Mouse (Mus musculus): ENCODE data around the gene Atg4a-ps. TPM values are rescaled to one million over a fixed set of nuclear protein-coding genes. Genes with fewer than 3 reads are reported as not detected.

Atg4a-ps gene
- polyA plus RNA-seq, 1 experiment from 2014 or later, result not detected

- Histone ChIP-seq H3K36me3 (ENCODE audit: control insufficient read depth, insufficient read depth, low read length) (no peaks in the 10 kb centered on the region), H3K27ac (ENCODE audit: low read length) (no peak overlapping the region), H3K4me1 (ENCODE audit: control insufficient read depth, insufficient read depth, low read length) (0 out of 2 replicates have a peak, but pooled peaks cover 4% of the 10 kb centered on the region), H3K9ac (replicated peaks; ENCODE audit: low read depth, low read length) (no peak overlapping the region), H3K9me3 (ENCODE audit: control insufficient read depth, low read depth, low read length) (no peaks in the 10 kb centered on the region; the same call in 1 of the 2 replicates), H3K4me3 (ENCODE audit: low read depth, low read length) (no peak overlapping the region), H3K4me2 (replicated peaks; ENCODE audit: low read depth, low read length) (no peak overlapping the region), H3K27me3 (ENCODE audit: control insufficient read depth, insufficient read depth, low read length) (no peaks in the 10 kb centered on the region)
- WGBS, result 88% methylated on average over 10 of the region's 10 CpGs
- ATAC-seq (ENCODE audit: insufficient number of reproducible peaks, insufficient read depth, low FRiP score, low read depth), result no peak
These were observed 21.9 kb downstream of the Atg4a-ps start for GRCm38 (mm10) chr3:103623893-103624470.

GRCm38 (mm10) chr3:103620101-103620500 is 25.8 kb downstream of the Atg4a-ps start:
- Histone ChIP-seq H3K4me2 (replicated peaks; ENCODE audit: low read depth, low read length) (no peak overlapping the region), H3K36me3 (ENCODE audit: control insufficient read depth, insufficient read depth, low read length) (no peaks in the 10 kb centered on the region), H3K27ac (ENCODE audit: low read length) (no peak overlapping the region), H3K4me3 (ENCODE audit: low read depth, low read length) (no peak overlapping the region), H3K4me1 (ENCODE audit: control insufficient read depth, insufficient read depth, low read length) (0 out of 2 replicates have a peak, but pooled peaks cover 4% of the 10 kb centered on the region), H3K27me3 (ENCODE audit: control insufficient read depth, insufficient read depth, low read length) (no peaks in the 10 kb centered on the region), H3K9me3 (ENCODE audit: control insufficient read depth, low read depth, low read length) (no peaks in the 10 kb centered on the region), H3K9ac (replicated peaks; ENCODE audit: low read depth, low read length) (no peak overlapping the region)
- no peak for ATAC-seq (ENCODE audit: insufficient number of reproducible peaks, insufficient read depth, low FRiP score, low read depth)
- 72% methylated on average over 11 of the region's 11 CpGs for WGBS

DNA sequence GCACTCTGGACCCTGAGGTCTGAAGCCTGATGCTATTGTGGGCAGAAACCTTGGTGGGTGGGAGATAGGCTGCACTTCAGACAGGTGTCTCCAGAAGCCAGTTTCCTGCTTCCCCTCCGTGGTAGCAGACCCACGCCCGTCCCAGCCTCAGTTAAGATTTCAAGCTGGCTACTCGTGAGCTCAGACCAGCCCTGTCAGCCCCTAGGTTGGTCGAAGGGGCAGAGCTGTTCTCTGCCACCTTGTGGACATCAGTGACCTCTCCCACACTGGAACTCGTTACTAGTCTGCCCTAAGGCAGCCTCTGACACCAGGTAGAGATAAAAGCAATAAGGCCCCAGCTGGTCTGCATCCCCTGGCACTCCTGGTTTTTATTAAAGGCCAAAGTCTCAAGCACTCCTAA is 28.9 kb downstream of the Atg4a-ps start:
- ATAC-seq (ENCODE audit: insufficient number of reproducible peaks, insufficient read depth, low FRiP score, low read depth), result no peak
- Histone ChIP-seq H3K9ac (replicated peaks; ENCODE audit: low read depth, low read length) (no peak overlapping the region), H3K27ac (ENCODE audit: low read length) (no peak overlapping the region), H3K4me2 (replicated peaks; ENCODE audit: low read depth, low read length) (no peak overlapping the region), H3K9me3 (ENCODE audit: control insufficient read depth, low read depth, low read length) (no peaks in the 10 kb centered on the region), H3K27me3 (ENCODE audit: control insufficient read depth, insufficient read depth, low read length) (no peaks in the 10 kb centered on the region), H3K4me1 (ENCODE audit: control insufficient read depth, insufficient read depth, low read length) (no peaks in the 10 kb centered on the region), H3K36me3 (ENCODE audit: control insufficient read depth, insufficient read depth, low read length) (no peaks in the 10 kb centered on the region), H3K4me3 (ENCODE audit: low read depth, low read length) (no peak overlapping the region)
- WGBS, result 27% methylated on average over 6 of the region's 6 CpGs

DNA sequence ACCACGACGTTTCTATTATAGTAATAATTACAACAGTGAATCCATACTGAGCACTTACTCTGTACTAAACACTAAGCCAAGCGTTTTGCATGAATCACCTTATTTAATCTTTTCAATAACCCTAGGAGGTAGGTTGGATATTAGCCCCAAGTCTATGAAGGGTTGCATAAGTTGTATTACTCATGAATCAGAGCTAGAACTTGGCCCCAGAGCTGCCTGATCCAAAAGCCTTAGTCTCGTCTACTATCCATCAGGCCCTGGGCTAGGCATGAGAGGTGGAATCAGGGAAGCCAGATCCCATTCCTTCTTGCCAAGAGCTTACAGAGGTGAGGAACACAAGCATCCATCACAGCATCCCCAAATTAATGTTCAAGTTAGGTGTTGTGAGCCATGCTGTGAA is 30.2 kb downstream of the Atg4a-ps start:
- Histone ChIP-seq H3K9me3 (ENCODE audit: control insufficient read depth, low read depth, low read length) (no peaks in the 10 kb centered on the region), H3K4me3 (ENCODE audit: low read depth, low read length) (no peak overlapping the region), H3K36me3 (ENCODE audit: control insufficient read depth, insufficient read depth, low read length) (no peaks in the 10 kb centered on the region), H3K27me3 (ENCODE audit: control insufficient read depth, insufficient read depth, low read length) (no peaks in the 10 kb centered on the region), H3K4me2 (replicated peaks; ENCODE audit: low read depth, low read length) (no peak overlapping the region), H3K9ac (replicated peaks; ENCODE audit: low read depth, low read length) (no peak overlapping the region), H3K4me1 (ENCODE audit: control insufficient read depth, insufficient read depth, low read length) (no peaks in the 10 kb centered on the region), H3K27ac (ENCODE audit: low read length) (no peak overlapping the region)
- no peak for ATAC-seq (ENCODE audit: insufficient number of reproducible peaks, insufficient read depth, low FRiP score, low read depth)
- 82% methylated on average over 4 of the region's 4 CpGs for WGBS

DNA sequence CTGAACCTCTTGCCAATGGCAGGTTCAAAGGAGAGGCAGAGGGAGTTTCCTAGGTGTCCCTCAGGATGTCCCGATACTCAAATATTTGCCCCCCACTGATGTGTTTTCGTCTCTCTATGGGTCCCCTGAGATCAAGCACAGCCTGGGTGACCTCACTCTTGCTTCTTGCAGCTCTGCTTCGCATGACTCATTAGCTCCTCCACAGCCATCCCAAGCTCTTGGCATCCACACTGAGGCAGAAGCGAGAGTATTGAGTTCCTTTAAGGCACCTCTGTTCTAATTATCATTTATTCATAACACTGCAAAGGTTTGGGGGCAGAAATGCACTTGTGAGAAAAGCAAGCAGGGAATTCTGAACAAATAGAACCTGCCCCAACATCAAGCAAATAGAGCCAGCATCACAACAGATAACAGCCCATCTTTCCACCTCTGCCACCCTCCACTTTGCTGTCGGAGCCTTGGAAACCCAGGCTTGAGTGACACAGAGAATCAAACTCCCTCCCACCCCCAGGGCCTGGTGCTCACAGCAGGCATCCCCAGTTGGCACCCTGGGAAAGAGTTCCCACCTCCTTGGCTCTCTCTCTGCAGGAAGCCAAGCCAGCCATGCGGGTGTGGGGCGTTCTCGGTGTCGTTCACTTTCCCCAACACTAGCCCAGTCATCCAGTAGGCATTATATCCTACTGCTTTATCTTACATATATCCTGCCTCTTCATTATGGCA is 33.1 kb downstream of the Atg4a-ps start:
- 59% methylated on average over 9 of the region's 9 CpGs for WGBS
- H3K27ac ChIP-seq (ENCODE audit: low read length), result no peak overlapping the region
- H3K9me3 ChIP-seq (ENCODE audit: control insufficient read depth, low read depth, low read length), result no peaks in the 10 kb centered on the region
- no peaks in the 10 kb centered on the region for H3K27me3 ChIP-seq (ENCODE audit: control insufficient read depth, insufficient read depth, low read length)
- no peak overlapping the region for H3K9ac ChIP-seq (replicated peaks; ENCODE audit: low read depth, low read length)
- H3K4me2 ChIP-seq (replicated peaks; ENCODE audit: low read depth, low read length), result no peak overlapping the region
- H3K4me3 ChIP-seq (ENCODE audit: low read depth, low read length), result no peak overlapping the region
- H3K36me3 ChIP-seq (ENCODE audit: control insufficient read depth, insufficient read depth, low read length), result no peaks in the 10 kb centered on the region
- ATAC-seq (ENCODE audit: insufficient number of reproducible peaks, insufficient read depth, low FRiP score, low read depth), result no peak
- H3K4me1 ChIP-seq (ENCODE audit: control insufficient read depth, insufficient read depth, low read length), result no peaks in the 10 kb centered on the region

DNA sequence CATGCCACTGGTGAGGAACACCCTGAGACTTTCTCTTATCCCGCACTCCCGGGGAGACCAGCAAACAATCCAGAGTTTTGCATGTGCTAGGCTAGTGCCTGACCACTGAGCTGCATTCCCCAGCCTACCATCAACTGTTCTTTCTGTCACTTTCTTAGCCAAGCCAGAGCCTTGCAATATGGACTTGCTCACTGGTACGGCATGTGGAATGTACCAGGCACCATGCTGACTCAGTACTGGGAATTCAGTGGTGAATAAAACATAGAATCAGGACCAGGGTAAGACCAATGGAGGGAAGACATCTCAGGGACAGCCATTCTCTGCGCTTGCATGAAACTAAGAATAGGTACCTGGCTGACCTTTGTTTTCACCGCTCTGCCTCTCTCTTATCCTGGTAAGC is 35.6 kb downstream of the Atg4a-ps start:
- Histone ChIP-seq H3K4me1 (ENCODE audit: control insufficient read depth, insufficient read depth, low read length) (no peaks in the 10 kb centered on the region), H3K4me3 (ENCODE audit: low read depth, low read length) (no peak overlapping the region), H3K9ac (replicated peaks; ENCODE audit: low read depth, low read length) (no peak overlapping the region), H3K4me2 (replicated peaks; ENCODE audit: low read depth, low read length) (no peak overlapping the region), H3K9me3 (ENCODE audit: control insufficient read depth, low read depth, low read length) (no peaks in the 10 kb centered on the region), H3K36me3 (ENCODE audit: control insufficient read depth, insufficient read depth, low read length) (no peaks in the 10 kb centered on the region), H3K27me3 (ENCODE audit: control insufficient read depth, insufficient read depth, low read length) (no peaks in the 10 kb centered on the region), H3K27ac (ENCODE audit: low read length) (no peak overlapping the region)
- 90% methylated on average over 5 of the region's 5 CpGs for WGBS
- no peak for ATAC-seq (ENCODE audit: insufficient number of reproducible peaks, insufficient read depth, low FRiP score, low read depth)

DNA sequence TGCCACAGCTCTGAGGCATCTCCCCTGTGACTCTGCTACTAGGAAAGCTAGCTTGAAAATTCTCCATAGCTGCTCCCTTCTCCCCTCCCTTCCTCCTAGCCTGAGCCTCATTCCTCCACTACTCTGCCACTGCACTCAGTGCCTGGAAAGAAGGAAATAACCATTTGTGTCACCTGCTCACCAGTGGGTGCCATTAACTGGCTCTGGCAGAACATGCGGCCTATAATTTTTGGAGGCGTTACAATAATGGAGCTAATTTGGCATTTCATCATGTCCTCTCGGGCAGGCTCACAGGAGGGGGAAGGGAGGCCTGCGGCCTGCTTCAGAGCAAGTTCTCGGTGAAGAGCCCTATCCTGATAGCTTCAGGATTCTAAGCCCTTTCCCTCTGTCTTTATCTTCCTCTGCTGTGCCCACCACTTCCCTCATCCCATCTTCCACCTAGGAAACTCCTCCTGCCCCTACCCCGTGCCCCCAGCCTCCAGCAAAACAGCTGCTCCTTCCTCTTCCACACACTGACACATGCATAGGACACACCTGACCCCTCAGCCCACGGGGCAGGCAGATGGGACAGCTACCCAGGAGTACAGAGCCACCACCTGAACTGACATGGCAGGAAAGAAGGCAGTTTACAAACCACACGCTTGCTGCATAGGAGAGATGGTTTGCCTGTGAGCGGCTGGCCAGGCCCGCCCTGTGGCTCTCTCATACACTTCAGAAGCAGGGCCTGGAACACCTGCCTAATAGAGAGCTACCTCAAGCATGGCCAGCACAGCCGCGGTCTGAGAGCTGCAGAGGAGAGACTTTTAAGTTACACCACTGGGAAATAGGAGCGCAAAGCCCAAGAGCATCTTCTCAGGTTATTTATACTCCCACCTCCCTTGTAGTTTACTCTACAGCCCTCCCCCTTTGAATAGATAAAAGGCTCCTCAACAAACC is 38.9 kb downstream of the Atg4a-ps start:
- H3K4me2 ChIP-seq (replicated peaks; ENCODE audit: low read depth, low read length), result no peak overlapping the region
- whole genome bisulfite sequencing, result 83% methylated on average over 13 of the region's 13 CpGs
- H3K36me3 ChIP-seq (ENCODE audit: control insufficient read depth, insufficient read depth, low read length), result no peaks in the 10 kb centered on the region
- no peak overlapping the region for H3K27ac ChIP-seq (ENCODE audit: low read length)
- no peak overlapping the region for H3K9ac ChIP-seq (replicated peaks; ENCODE audit: low read depth, low read length)
- H3K4me1 ChIP-seq (ENCODE audit: control insufficient read depth, insufficient read depth, low read length), result no peaks in the 10 kb centered on the region
- no peaks in the 10 kb centered on the region for H3K27me3 ChIP-seq (ENCODE audit: control insufficient read depth, insufficient read depth, low read length)
- no peak for ATAC-seq (ENCODE audit: insufficient number of reproducible peaks, insufficient read depth, low FRiP score, low read depth)
- H3K4me3 ChIP-seq (ENCODE audit: low read depth, low read length), result no peak overlapping the region
- H3K9me3 ChIP-seq (ENCODE audit: control insufficient read depth, low read depth, low read length), result no peaks in the 10 kb centered on the region

- ATAC-seq (ENCODE audit: insufficient number of reproducible peaks, insufficient read depth, low FRiP score, low read depth), result no peak
- no peak overlapping the region for H3K4me3 ChIP-seq (ENCODE audit: low read depth, low read length)
- H3K27ac ChIP-seq (ENCODE audit: low read length), result no peak overlapping the region
- no peaks in the 10 kb centered on the region for H3K36me3 ChIP-seq (ENCODE audit: control insufficient read depth, insufficient read depth, low read length)
- no peaks in the 10 kb centered on the region for H3K4me1 ChIP-seq (ENCODE audit: control insufficient read depth, insufficient read depth, low read length)
- no peaks in the 10 kb centered on the region for H3K9me3 ChIP-seq (ENCODE audit: control insufficient read depth, low read depth, low read length)
- WGBS, result 86% methylated on average over 6 of the region's 6 CpGs
- no peak overlapping the region for H3K9ac ChIP-seq (replicated peaks; ENCODE audit: low read depth, low read length)
- H3K27me3 ChIP-seq (ENCODE audit: control insufficient read depth, insufficient read depth, low read length), result no peaks in the 10 kb centered on the region
- no peak overlapping the region for H3K4me2 ChIP-seq (replicated peaks; ENCODE audit: low read depth, low read length)
These were observed 39.7 kb downstream of the Atg4a-ps start for GRCm38 (mm10) chr3:103606045-103606597.

Measured in stomach, embryonic 14.5 days (tissue).